ENCODE assay signal across 8 mouse cellular contexts in the genomic region with DNA sequence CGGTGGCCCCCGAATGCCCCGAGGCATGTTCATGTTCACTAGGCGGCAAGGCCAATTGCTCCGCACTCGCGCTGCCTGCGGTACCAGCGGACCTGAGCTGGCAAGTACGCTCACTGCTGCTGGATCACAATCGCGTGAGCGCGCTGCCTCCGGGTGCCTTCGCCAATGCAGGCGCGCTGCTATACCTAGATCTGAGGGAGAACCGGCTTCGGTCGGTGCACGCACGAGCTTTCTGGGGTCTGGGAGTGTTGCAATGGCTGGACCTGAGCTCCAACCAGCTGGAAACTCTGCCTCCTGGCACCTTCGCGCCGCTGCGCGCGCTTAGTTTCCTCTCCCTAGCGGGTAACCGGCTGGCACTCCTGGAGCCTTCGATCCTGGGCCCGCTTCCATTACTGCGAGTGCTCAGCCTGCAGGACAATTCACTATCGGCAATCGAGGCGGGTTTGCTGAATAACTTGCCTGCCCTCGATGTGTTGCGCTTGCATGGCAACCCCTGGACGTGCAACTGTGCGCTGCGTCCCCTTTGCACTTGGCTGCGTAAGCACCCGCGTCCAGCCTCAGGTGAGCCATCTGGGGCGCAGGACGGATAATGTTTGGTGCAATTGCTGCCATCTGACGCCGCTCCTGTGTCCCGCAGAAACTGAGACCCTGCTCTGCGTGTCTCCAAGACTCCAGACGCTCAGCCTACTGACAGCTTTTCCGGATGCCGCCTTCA. TPM values are rescaled to one million over a fixed set of nuclear protein-coding genes. Genes with fewer than 3 reads are reported as not detected.
DNase-seq lines count a peak whose midpoint lies in the region; ATAC-seq lines count a peak whose summit lies in the region.
"Had no signal": no experiment of that assay in that cellular context is flagged by ENCODE, and none has a peak within 500 bp of the region (broad histone marks: within the 10 kb centered on the region; RNA-seq: fewer than 3 reads in every experiment).

No protein-coding gene starts in this region.

- no peak overlapping the region for H3K9ac ChIP-seq in lung, embryonic 15.5 days
- H3K9ac ChIP-seq in hindbrain, embryonic 14.5 days, result peak overlapping the region; percentile 44; the same call in 1 of the 2 replicates
- H3K9ac ChIP-seq in limb, embryonic 11.5 days (ENCODE audit: low read length), result no peak overlapping the region

- peaks cover 5% of the 10 kb centered on the region for H3K36me3 ChIP-seq in lung, embryonic 15.5 days
- peaks cover 24% of the 10 kb centered on the region for H3K36me3 ChIP-seq in hindbrain, embryonic 14.5 days (replicated peaks; ENCODE audit: control insufficient read depth, insufficient read depth)
- H3K36me3 ChIP-seq in limb, embryonic 11.5 days (ENCODE audit: control insufficient read depth, insufficient read depth, low read length), result peaks cover 3% of the 10 kb centered on the region; the same call in 1 of the 2 replicates

- no peak for DNase-seq in lung, postnatal 10 days
- peak; percentile 77 to 79 for DNase-seq in cerebellum, postnatal 10 days
- peak; percentile 63 for DNase-seq in hindbrain, embryonic 14.5 days (ENCODE audit: low spot score)
- peak; percentile 38 for DNase-seq in limb, embryonic 11.5 days (ENCODE audit: low spot score)
- DNase-seq in right cerebral cortex, postnatal 36 days (ENCODE audit: low spot score in 2 of 2), result peak; percentile 68 to 69
- no peak for DNase-seq in gastrocnemius, postnatal 4 days (ENCODE audit: low spot score in 2 of 2)

- ATAC-seq in lung, embryonic 15.5 days (ENCODE audit: borderline replicate concordance, extremely low read depth, low FRiP score, low TSS enrichment), result no peak
- peak; percentile 35; the same call in 1 of the 2 replicates for ATAC-seq in hindbrain, embryonic 14.5 days (ENCODE audit: low FRiP score)
- no peak for ATAC-seq in limb, embryonic 11.5 days (ENCODE audit: insufficient number of reproducible peaks, low FRiP score, low TSS enrichment, low read depth)

- no peak overlapping the region for H3K27ac ChIP-seq in lung, embryonic 15.5 days
- no peak overlapping the region for H3K27ac ChIP-seq in hindbrain, embryonic 14.5 days
- no peak overlapping the region for H3K27ac ChIP-seq in limb, embryonic 11.5 days (replicated peaks; ENCODE audit: low read depth, low read length)

- H3K4me3 ChIP-seq in lung, embryonic 15.5 days, result peak overlapping the region; percentile 35
- peak overlapping the region; percentile 26 for H3K4me3 ChIP-seq in hindbrain, embryonic 14.5 days (replicated peaks; ENCODE audit: low read length)
- no peak overlapping the region for H3K4me3 ChIP-seq in limb, embryonic 11.5 days (ENCODE audit: low read depth, low read length)

- H3K4me1 ChIP-seq in lung, embryonic 15.5 days, result peaks cover 52% of the 10 kb centered on the region
- peaks cover 21% of the 10 kb centered on the region for H3K4me1 ChIP-seq in hindbrain, embryonic 14.5 days (replicated peaks; ENCODE audit: control insufficient read depth, insufficient read depth, low read length)
- H3K4me1 ChIP-seq in limb, embryonic 11.5 days (ENCODE audit: control insufficient read depth, insufficient read depth, low read length), result peaks cover 3% of the 10 kb centered on the region; the same call in 1 of the 2 replicates

- H3K27me3 ChIP-seq in lung, embryonic 15.5 days, result peaks cover 66% of the 10 kb centered on the region
- peaks cover 66% of the 10 kb centered on the region for H3K27me3 ChIP-seq in hindbrain, embryonic 14.5 days (ENCODE audit: control insufficient read depth, insufficient read depth, low read length)
- peaks cover 55% of the 10 kb centered on the region for H3K27me3 ChIP-seq in limb, embryonic 11.5 days (ENCODE audit: control insufficient read depth, insufficient read depth, low read length)

- H3K9me3 ChIP-seq in lung, embryonic 15.5 days, result no peaks in the 10 kb centered on the region
- no peaks in the 10 kb centered on the region for H3K9me3 ChIP-seq in hindbrain, embryonic 14.5 days (ENCODE audit: control insufficient read depth, low read length)
- no peaks in the 10 kb centered on the region for H3K9me3 ChIP-seq in limb, embryonic 11.5 days (ENCODE audit: control insufficient read depth, low read length)

- WGBS in lung, embryonic 15.5 days, result 2% methylated on average over 54 of the region's 54 CpGs
- 2% methylated on average over 54 of the region's 54 CpGs for WGBS in hindbrain, embryonic 14.5 days
- 2% methylated on average over 54 of the region's 54 CpGs for WGBS in limb, embryonic 11.5 days

- H3K4me2 ChIP-seq in lung, embryonic 15.5 days, result peak overlapping the region; percentile 38
- H3K4me2 ChIP-seq in hindbrain, embryonic 14.5 days (replicated peaks), result peak overlapping the region; percentile 56
- no peak overlapping the region for H3K4me2 ChIP-seq in limb, embryonic 11.5 days (ENCODE audit: low read depth, severe bottlenecking)

RNA-seq across cellular contexts. Expression of a gene that starts 0.5 kb away (rescaled TPM):
- polyA plus RNA-seq in lung, embryonic 15.5 days (2015; fragmentation: Nextera tagmentation; extraction: Ambion mirVana), result 3.4 and 4.5 TPM in 2 replicates
- not detected in 2 replicates for polyA plus RNA-seq in hindbrain, embryonic 14.5 days (2014; fragmentation: Nextera tagmentation; extraction: Ambion mirVana)
- polyA plus RNA-seq in limb, embryonic 11.5 days (2014; fragmentation: Nextera tagmentation; extraction: Ambion mirVana), result not detected in 2 replicates
- total RNA-seq in gastrocnemius, postnatal 4 days (2021), result not detected
- total RNA-seq: left cerebral cortex, postnatal 10 days had no signal

RNA-seq across cellular contexts. Expression of a gene that starts 2.3 kb away (rescaled TPM):
- not detected in 2 replicates for polyA plus RNA-seq in lung, embryonic 15.5 days (2015; fragmentation: Nextera tagmentation; extraction: Ambion mirVana)
- polyA plus RNA-seq in hindbrain, embryonic 14.5 days (2014; fragmentation: Nextera tagmentation; extraction: Ambion mirVana), result not detected in 2 replicates
- polyA plus RNA-seq in limb, embryonic 11.5 days (2014; fragmentation: Nextera tagmentation; extraction: Ambion mirVana), result not detected in 2 replicates
- not detected for total RNA-seq in gastrocnemius, postnatal 4 days (2021)
- total RNA-seq: left cerebral cortex, postnatal 10 days had no signal

RNA-seq across cellular contexts. Expression of a gene that starts 18.0 kb away (rescaled TPM):
- polyA plus RNA-seq in lung, embryonic 15.5 days (2015; fragmentation: Nextera tagmentation; extraction: Ambion mirVana), result 132 and 136 TPM in 2 replicates
- 113 and 114 TPM in 2 replicates for polyA plus RNA-seq in hindbrain, embryonic 14.5 days (2014; fragmentation: Nextera tagmentation; extraction: Ambion mirVana)
- 118 and 120 TPM in 2 replicates for polyA plus RNA-seq in limb, embryonic 11.5 days (2014; fragmentation: Nextera tagmentation; extraction: Ambion mirVana)
- total RNA-seq in gastrocnemius, postnatal 4 days (2021), result 10 to 100 TPM; 64.9 to 69.0 TPM

RNA-seq across cellular contexts. Expression of a gene that starts 18.0 kb away (rescaled TPM):
- polyA plus RNA-seq in lung, embryonic 15.5 days (2015; fragmentation: Nextera tagmentation; extraction: Ambion mirVana), result 229 and 239 TPM in 2 replicates
- polyA plus RNA-seq in hindbrain, embryonic 14.5 days (2014; fragmentation: Nextera tagmentation; extraction: Ambion mirVana), result 175 and 190 TPM in 2 replicates
- polyA plus RNA-seq in limb, embryonic 11.5 days (2014; fragmentation: Nextera tagmentation; extraction: Ambion mirVana), result 237 and 242 TPM in 2 replicates
- total RNA-seq in gastrocnemius, postnatal 4 days (2021), result 10 to 100 TPM; 55.9 to 58.1 TPM

RNA-seq across cellular contexts. Expression of a gene that starts 27.8 kb away (rescaled TPM):
- polyA plus RNA-seq in lung, embryonic 15.5 days (2015; fragmentation: Nextera tagmentation; extraction: Ambion mirVana), result 6.7 and 8.7 TPM in 2 replicates
- polyA plus RNA-seq in hindbrain, embryonic 14.5 days (2014; fragmentation: Nextera tagmentation; extraction: Ambion mirVana), result 13.4 and 14.7 TPM in 2 replicates
- polyA plus RNA-seq in limb, embryonic 11.5 days (2014; fragmentation: Nextera tagmentation; extraction: Ambion mirVana), result 5.6 and 5.7 TPM in 2 replicates
- 1 to 10 TPM; 4.8 to 6.3 TPM for total RNA-seq in gastrocnemius, postnatal 4 days (2021)

Comparison
In these comparisons a context has a peak if more than half of its experiments do, and no peak if none do; other contexts are left out.
1. DNase-seq: peak in cerebellum, postnatal 10 days (2 of 2), hindbrain, embryonic 14.5 days (single experiment), limb, embryonic 11.5 days (single experiment) and right cerebral cortex, postnatal 36 days (2 of 2); none in lung, postnatal 10 days (single experiment) and gastrocnemius, postnatal 4 days (0 of 2).